Mouse (Mus musculus) skeletal muscle tissue, adult 2 months (tissue): ENCODE measurements at regions not wholly inside any gene's neighbourhood (a gene's known extent, or its start where the extent isn't known, plus 50 kb on each side); places are given as distances from the start of the nearest gene placed in this dataset.

Experiments used
- DNase-seq: peaks from one replicate; pipeline ENCODE4 v3.0.0-alpha.2; 2012; ENCODE audit warnings: low read depth, low spot score

DNA sequence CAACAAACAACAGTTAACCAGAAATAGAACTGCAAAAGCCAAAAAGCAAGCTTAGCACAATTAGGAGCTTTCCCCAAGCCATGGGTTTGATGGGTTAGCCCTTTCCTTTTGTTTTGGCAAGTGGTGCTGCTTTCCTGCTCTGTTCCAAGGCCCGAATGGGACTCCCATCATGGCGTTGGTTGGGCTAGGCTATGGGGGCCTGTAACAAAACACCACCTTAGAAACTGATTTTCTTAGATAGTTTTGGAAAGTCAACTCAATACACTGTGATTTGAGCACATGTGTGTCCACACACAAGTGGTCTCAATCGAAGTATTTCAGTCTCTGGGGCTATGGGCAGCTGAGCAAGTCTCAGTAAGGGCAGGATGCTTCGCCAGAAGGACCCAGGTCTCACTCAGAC is 470.5 kb upstream of the Kif2a start:
- DNase-seq: no peak

- DNase-seq: no peak
These were observed 469.5 kb upstream of the Kif2a start for GRCm38 (mm10) chr13:107491423-107491822.

DNA sequence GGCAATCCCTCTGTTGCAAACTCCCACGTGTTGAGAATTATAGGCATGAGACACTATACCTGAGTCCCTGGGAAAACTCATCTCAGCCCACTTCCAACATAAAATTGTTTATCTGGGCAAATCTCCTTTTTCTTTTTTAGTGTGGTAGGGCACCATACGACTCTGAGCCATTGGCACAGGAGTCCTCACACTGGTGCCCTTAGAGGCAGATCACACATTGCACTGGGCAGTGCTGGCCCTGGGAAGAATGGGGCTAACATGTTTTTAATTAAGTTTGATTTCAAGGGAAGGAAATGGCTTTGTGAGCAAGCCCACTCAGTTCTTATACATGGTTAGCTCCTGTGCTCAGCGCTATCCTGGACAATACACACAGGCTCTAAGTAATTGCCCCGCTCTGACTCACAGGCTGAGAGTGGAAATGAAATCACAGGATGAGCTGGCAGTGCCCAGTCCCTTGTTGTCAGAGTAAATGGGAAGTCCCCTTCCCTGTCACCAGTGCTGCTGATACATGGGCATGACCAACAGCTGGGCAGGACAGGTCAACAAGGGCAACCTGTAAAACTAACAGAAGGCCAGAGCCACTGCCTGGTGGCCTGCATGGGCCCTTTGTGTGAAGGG is 463.6 kb upstream of the Kif2a start:
- DNase-seq: no peak

GRCm38 (mm10) chr13:107484630-107484998 is 462.7 kb upstream of the Kif2a start:
- no peak for DNase-seq

DNA sequence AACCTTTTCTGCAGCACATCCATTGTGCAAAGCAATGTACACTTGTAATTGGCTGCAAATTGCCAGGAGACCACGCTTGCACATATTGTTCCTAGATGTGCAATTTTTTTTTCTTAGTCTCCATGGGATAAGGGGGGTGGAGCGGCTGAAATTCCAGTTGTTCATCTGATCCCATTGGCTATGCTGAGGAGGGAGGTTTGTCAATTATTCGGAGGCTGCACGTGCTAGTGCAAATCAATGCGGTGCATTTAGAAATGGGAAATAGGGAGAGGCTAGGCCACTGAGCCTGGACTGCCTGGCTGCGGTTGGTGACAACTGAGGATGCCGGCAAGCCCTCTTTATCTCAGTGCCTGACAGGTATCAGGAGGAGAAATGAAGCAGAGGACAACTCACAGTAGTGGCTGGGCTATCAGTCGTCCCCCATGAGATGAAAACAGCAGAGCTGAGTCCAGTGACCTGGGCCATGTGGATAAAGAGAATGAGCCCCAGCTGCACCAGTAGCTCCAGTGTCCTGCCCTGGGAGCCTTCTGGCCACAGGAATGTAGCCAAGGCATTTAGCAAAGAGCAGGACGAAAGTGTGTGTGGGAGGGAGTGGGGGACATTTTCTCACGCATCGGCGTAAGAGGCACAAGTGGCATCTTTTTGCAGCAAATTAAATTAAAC is 462.2 kb upstream of the Kif2a start:
- no peak for DNase-seq

DNA sequence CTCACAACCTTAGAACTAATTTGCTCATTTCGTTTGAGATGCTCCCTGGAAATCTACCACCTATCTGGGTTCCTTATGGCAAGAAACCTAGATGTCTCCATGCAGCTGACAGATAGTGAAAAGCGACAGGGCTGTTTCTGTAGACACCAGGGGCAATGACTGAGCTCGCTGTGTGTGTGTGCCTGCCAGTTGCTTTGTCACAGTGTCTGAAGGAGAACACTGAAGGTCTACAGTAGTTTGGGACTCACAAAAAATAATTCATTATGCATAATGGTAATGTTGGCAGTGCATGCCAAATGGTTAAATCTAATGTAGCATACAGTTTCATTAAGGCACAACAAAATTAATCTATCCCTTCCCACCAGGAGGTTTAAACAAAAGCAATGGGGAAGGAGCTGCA is 453.2 kb upstream of the Kif2a start:
- no peak for DNase-seq

- DNase-seq: peak; percentile 17
These were observed 447.8 kb upstream of the Kif2a start for GRCm38 (mm10) chr13:107469491-107470276.

DNA sequence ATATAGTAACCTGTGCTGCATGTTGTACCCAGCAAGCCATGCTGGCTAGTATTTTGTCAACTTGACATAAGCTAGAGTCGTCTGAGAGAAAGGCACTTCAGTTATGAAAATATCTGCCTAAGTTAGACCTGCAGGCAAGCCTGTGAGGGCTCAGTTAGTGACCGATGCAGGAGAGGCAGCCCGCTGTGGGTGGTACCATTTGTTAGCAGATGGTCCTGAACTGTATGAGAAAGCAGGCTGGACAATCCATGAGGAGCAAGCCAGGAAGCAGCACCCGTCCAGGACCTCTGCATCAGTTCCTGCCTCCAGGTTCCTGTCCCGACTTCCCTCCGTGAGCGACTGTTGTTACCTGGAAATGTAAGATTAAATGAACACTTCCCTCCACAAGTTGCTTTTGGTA is 440.9 kb upstream of the Kif2a start:
- DNase-seq: no peak

- DNase-seq: peak; percentile 14
These were observed 439.4 kb upstream of the Kif2a start for GRCm38 (mm10) chr13:107461048-107461912.

- DNase-seq: no peak
These were observed 436.8 kb upstream of the Kif2a start for GRCm38 (mm10) chr13:107458730-107459129.

DNA sequence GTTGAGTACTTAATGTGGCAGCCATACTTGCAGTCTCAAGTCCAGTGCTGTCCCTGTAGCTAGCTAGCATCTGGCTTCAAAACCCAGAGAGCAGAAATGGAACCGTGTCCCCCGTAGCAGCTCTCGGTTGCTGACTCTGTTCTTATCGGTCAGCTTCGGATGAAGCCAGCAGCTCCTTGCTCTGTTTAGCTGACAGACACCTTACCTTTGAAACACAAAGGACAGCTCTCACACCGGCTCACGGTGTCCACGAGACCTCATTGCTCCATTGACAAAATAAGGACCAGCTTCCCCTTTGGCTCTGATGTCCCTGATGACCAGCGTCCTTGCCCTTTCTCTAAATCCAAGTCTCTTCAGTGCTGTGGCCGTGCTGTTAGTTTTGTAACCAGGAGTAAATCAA is 435.3 kb upstream of the Kif2a start:
- no peak for DNase-seq

DNA sequence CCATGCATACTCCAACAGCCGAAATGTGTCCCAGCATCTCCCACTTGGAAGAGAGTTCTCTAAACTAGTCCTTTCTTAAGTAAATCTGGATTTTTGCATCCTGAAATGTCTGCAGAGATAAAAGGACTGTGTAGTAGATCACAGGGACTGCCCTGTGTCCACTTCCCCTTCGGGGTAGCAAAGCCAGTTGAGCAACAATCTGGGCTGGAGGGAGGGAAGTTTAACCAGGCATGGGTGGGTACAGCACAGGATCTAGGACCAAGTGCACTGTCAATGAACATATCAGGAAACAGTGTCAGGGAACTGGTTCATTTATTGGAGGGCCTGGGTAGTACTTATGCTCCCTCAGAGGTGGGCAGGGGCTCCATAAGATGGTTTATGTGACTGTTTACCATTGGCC is 434.5 kb upstream of the Kif2a start:
- no peak for DNase-seq

DNA sequence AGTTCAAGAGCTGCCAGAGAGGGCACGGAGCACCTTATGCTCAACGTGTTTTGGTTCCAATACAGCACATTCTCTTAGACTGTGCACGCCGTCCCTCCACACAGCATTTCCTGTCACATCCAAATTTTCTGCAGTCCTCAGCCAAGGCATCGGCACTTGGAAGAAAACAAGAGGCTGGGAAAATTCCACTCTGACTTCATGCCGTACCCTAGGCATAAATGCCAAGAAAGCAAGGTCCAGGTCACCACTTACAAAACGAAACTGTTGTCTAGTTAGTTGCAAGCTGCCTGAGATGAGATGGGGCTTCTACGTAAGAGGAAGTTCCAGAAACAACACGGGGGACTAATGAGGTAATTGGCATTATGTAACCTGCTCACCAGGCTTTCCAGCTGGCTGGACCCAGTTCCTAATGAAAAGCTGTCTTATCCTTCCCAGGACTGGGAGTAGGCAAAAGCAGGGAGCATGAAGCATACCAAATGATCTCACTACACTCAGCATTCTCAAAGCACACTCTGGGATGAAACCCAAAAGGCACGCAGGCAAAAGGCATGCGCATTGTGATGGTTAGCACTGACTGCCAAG is 427.8 kb upstream of the Kif2a start:
- DNase-seq: peak; percentile 63

- no peak for DNase-seq
These were observed 425.9 kb upstream of the Kif2a start for GRCm38 (mm10) chr13:107447813-107448212.

DNA sequence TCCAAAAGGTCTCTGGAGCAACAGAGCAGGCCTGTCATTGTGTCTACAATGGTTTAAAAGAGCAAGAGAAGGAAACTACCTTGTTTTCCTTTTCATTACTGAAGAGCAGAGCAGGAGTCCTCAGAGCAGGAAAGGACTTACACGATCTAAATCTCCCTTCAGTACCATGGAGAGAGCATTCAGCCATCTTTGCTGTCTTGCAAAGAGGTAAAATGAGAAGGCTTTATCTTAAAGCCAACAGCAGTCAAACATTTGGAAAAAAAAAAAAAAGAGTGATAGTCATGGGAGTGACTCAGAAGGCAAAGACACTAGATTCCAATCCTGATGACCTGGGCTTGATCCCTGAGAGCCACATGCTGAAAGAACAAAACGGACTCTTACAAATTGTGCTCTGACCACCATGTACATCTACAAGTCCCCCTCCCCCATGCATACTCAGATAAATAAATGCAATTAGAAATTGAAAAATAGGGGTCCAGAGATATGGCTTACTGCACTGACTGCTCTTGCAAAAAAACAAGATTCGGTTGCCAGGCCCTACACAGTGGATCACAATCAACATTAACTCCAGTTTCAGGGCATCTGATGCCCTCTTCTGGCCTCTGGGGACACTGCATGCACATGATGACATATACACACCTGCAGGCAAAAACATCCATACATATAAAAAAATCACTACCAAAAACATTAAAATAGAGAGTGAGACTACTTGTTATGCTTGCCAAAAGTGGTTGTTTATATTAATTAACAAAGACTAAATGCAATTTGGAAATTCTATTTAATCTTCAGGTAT is 397.6 kb upstream of the Kif2a start:
- no peak for DNase-seq

GRCm38 (mm10) chr13:107410267-107410666 is 388.3 kb upstream of the Kif2a start:
- no peak for DNase-seq

DNA sequence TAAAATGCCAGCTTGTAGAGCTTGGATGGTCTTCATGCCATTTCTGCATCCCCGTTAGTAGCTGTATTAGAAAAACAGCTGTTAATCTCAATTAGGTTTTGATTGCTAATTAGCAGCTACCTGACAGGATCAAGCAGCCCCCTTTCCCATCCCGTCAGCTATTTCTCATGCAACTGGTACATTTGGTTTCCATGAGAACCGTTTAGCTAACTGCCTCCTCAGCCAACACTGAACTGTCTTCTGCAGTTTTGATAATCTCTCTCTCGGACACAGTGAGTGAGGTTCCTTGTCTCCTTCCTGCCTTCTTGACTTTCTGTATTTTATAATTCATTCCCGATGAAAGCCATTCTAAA is 385.7 kb upstream of the Kif2a start:
- DNase-seq: no peak

DNA sequence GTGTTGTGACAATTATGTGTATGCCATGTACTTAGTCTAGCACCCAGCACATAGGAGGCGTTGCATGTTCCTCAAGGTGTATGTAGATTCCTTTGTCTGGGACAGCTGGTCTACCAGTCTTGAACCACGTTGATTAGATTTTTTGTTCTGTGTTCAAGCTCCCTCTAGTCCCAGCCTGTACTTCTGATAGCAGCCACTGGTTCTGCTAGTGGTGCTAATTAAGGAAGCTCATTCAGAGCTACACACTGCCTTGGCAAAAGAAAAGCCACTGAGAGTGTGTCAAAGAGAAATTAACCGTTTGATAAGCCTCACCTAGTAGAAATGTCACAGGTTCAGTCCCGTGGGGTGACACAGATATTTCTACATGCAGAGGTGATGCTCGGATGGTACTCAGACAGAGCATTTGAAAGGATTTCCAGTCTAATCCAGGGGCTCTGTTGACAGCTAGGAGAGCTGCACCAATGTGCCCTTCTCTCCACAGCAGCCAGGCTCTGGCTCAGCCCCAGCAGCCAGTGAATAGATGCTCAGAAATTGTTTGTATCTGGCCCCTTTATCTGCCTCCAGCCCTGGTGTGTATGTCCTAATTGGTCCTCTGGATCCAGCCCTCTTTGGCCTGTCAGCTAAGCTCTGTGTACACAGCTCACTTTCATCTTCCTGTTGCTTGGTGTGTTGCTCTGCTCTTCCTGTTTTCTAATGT is 385.2 kb upstream of the Kif2a start:
- DNase-seq: no peak

GRCm38 (mm10) chr13:107398621-107399363 is 376.9 kb upstream of the Kif2a start:
- no peak for DNase-seq

DNA sequence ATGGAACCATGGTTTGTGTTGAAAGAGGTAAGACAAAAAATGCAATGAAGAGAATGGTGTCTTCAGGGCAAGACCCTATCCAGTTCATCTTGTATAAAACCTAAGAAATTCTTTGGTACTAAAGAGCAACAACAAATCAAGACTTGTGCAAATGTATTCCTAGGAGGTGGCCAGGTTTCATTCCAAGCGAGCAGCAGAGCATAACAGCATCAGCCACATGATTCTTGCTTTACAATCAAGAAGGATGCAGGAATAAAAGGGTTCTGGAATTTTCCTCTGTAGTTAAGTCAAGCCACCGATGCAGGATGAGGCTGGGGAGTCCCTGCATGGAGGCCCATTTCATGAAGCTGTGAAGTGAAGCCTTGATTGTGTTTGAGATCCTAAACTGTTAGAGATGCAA is 374.1 kb upstream of the Kif2a start:
- no peak for DNase-seq
